Mouse (Mus musculus): Measurements from ENCODE around the gene Ankrd6. TPM values are rescaled to one million over a fixed set of nuclear protein-coding genes. Genes with fewer than 3 reads are reported as not detected.

Gene Ankrd6
- total and polyA plus RNA-seq, 3 experiments: 1.1 to 1.8 TPM; not detected in 1

GRCm38 (mm10) chr4:32817478-32817877, 133.2 kb downstream of the Ankrd6 start:
- Histone ChIP-seq H3K36me3 (ENCODE audit: control insufficient read depth in 1 of 2, insufficient read depth in 2 of 2, low read length in 2 of 2) (no peaks in the 10 kb centered on the region), H3K9ac (ENCODE audit: control insufficient read depth, low read depth, low read length, poor library complexity, severe bottlenecking) (no peak overlapping the region), H3K79me2 (ENCODE audit: control insufficient read depth, insufficient read depth, low read length, poor library complexity) (no peaks in the 10 kb centered on the region), H3K4me1 (ENCODE audit: control insufficient read depth in 1 of 2, insufficient read depth in 2 of 2, low read length in 2 of 2) (no peaks in the 10 kb centered on the region), H3K9me3 (replicated peaks; ENCODE audit: insufficient read depth, low read length) (no peaks in the 10 kb centered on the region), H3K4me3 (ENCODE audit: control insufficient read depth in 1 of 2, insufficient read depth in 1 of 2, low read depth in 2 of 2, low read length in 2 of 2) (no peak overlapping the region), H3K27me3 (ENCODE audit: control insufficient read depth in 1 of 2, insufficient read depth in 2 of 2, low read length in 2 of 2) (no peaks in the 10 kb centered on the region), H3K27ac (ENCODE audit: control insufficient read depth, low read depth, low read length) (no peak overlapping the region)
- TF ChIP-seq NRF1 (IDR thresholded peaks at IDR 0.05; ENCODE audit: insufficient read depth, low read depth, low read length, poor library complexity, severe bottlenecking): no peak
- no peak for TF ChIP-seq KAT2A (conservative IDR thresholded peaks at IDR 0.05; ENCODE audit: low read depth, low read length)
- no peak for TF ChIP-seq USF1 (IDR thresholded peaks at IDR 0.05; ENCODE audit: low read depth, low read length)
- TF ChIP-seq ELF1 (IDR thresholded peaks at IDR 0.05; ENCODE audit: low read depth, low read length): no peak
- no peak for TF ChIP-seq GABPA (IDR thresholded peaks at IDR 0.05; ENCODE audit: low read depth, low read length)
- no peak for TF ChIP-seq JUND (IDR thresholded peaks at IDR 0.05; ENCODE audit: low read depth, low read length)
- no peak for TF ChIP-seq TCF12 (IDR thresholded peaks at IDR 0.05; ENCODE audit: low read depth, low read length)
- TF ChIP-seq BHLHE40 (IDR thresholded peaks at IDR 0.05; ENCODE audit: borderline replicate concordance, low read depth, low read length): no peak
- TF ChIP-seq TAL1 (IDR thresholded peaks at IDR 0.05; ENCODE audit: low read length): no peak
- no peak for TF ChIP-seq CTCF (IDR thresholded peaks at IDR 0.05 in 2 of 3, conservative IDR thresholded peaks at IDR 0.05 in 1 of 3; ENCODE audit: control insufficient read depth in 1 of 3, insufficient read depth in 1 of 3, low read depth in 2 of 3, low read length in 3 of 3, poor library complexity in 1 of 3, severe bottlenecking in 1 of 3)
- TF ChIP-seq MAZ (IDR thresholded peaks at IDR 0.05; ENCODE audit: low read depth, low read length): no peak
- TF ChIP-seq ZC3H11A (IDR thresholded peaks at IDR 0.05; ENCODE audit: low read depth, low read length): no peak
- TF ChIP-seq NELFE (IDR thresholded peaks at IDR 0.05; ENCODE audit: low read depth, low read length): no peak
- TF ChIP-seq GATA1 (IDR thresholded peaks at IDR 0.05; ENCODE audit: low read depth, low read length): no peak
- no peak for TF ChIP-seq SMC3 (IDR thresholded peaks at IDR 0.05; ENCODE audit: low read depth, low read length)
- TF ChIP-seq ZNF384 (IDR thresholded peaks at IDR 0.05; ENCODE audit: low read depth, low read length): no peak
- no peak for TF ChIP-seq MYC (IDR thresholded peaks at IDR 0.05; ENCODE audit: low read depth, low read length)
- no peak for TF ChIP-seq ZKSCAN1 (IDR thresholded peaks at IDR 0.05; ENCODE audit: low read depth, low read length)
- no peak for TF ChIP-seq TBP (IDR thresholded peaks at IDR 0.05; ENCODE audit: low read depth, low read length)
- TF ChIP-seq MEF2A (IDR thresholded peaks at IDR 0.05; ENCODE audit: extremely low read depth, insufficient replicate concordance, low read depth, low read length, poor library complexity, severe bottlenecking): no peak
- peak; percentile 32 for DNase-seq (ENCODE audit: low read depth, low spot score)

DNA sequence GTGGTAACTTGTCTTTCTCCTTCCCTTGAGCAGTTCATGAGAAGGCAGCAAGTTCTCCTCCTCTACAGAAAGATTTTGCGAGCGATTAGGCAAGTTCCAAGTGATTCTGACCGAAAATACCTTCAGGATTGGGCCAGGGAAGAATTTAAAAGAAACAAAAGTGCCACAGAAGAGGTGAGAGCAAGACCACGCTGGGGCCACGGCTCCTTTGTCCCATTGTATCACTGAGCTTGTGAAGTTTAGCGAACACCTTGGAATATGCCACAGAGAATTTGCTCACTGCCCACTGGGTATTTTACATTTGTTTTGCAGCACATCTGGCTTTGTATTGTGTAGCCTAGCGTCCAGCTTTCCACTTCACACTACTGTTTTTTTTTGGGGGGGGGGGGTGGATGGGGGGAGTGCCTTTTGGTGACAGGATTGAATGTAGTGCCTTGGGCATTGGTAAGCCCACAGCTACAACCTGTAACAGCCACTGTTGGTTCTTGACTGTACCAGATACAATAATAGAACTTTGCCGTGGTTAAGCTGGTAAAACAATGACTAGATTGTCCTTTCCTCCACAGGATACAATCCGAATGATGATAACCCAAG, 150.0 kb downstream of the Ankrd6 start:
- peaks cover 0 to 5% of the 10 kb centered on the region in 2 experiments; a peak in 2 of 4 replicates for H3K4me1 ChIP-seq (ENCODE audit: control insufficient read depth in 1 of 2, insufficient read depth in 2 of 2, low read length in 2 of 2)
- peak overlapping the region; percentile 91 for H3K27ac ChIP-seq (ENCODE audit: control insufficient read depth, low read depth, low read length)
- peak overlapping the region; percentile 92 for H3K9ac ChIP-seq (ENCODE audit: control insufficient read depth, low read depth, low read length, poor library complexity, severe bottlenecking)
- no peaks in the 10 kb centered on the region; the same call in 1 of the 2 replicates for H3K79me2 ChIP-seq (ENCODE audit: control insufficient read depth, insufficient read depth, low read length, poor library complexity)
- H3K4me3 ChIP-seq (ENCODE audit: control insufficient read depth in 1 of 2, insufficient read depth in 1 of 2, low read depth in 2 of 2, low read length in 2 of 2): peak overlapping the region; percentile 69 to 83
- H3K27me3 ChIP-seq (ENCODE audit: control insufficient read depth in 1 of 2, insufficient read depth in 2 of 2, low read length in 2 of 2): no peaks in the 10 kb centered on the region
- TF ChIP-seq MEF2A (IDR thresholded peaks at IDR 0.05; ENCODE audit: extremely low read depth, insufficient replicate concordance, low read depth, low read length, poor library complexity, severe bottlenecking) (no peak), GABPA (IDR thresholded peaks at IDR 0.05; ENCODE audit: low read depth, low read length) (no peak), ZMIZ1 (IDR thresholded peaks at IDR 0.05; ENCODE audit: low read depth, low read length) (no peak), CTCF (IDR thresholded peaks at IDR 0.05 in 2 of 3, conservative IDR thresholded peaks at IDR 0.05 in 1 of 3; ENCODE audit: control insufficient read depth in 1 of 3, insufficient read depth in 1 of 3, low read depth in 2 of 3, low read length in 3 of 3, poor library complexity in 1 of 3, severe bottlenecking in 1 of 3) (no peak), MAFK (IDR thresholded peaks at IDR 0.05; ENCODE audit: borderline replicate concordance, low read depth, low read length) (no peak), TAL1 (IDR thresholded peaks at IDR 0.05; ENCODE audit: low read length) (no peak), POLR2AphosphoS2 (IDR thresholded peaks at IDR 0.05; ENCODE audit: low read length) (no peak), BHLHE40 (IDR thresholded peaks at IDR 0.05; ENCODE audit: borderline replicate concordance, low read depth, low read length) (no peak), TBP (IDR thresholded peaks at IDR 0.05; ENCODE audit: low read depth, low read length) (no peak), MXI1 (IDR thresholded peaks at IDR 0.05; ENCODE audit: low read depth, low read length) (no peak), TCF12 (IDR thresholded peaks at IDR 0.05; ENCODE audit: low read depth, low read length) (no peak), POLR2A (IDR thresholded peaks at IDR 0.05; ENCODE audit: control insufficient read depth in 1 of 2, insufficient read depth in 1 of 2, low read depth in 1 of 2, low read length in 2 of 2, poor library complexity in 1 of 2) (no peak), RCOR1 (IDR thresholded peaks at IDR 0.05; ENCODE audit: low read depth, low read length) (no peak)
- DNase-seq (ENCODE audit: low read depth, low spot score): no peak
- H3K36me3 ChIP-seq (ENCODE audit: control insufficient read depth in 1 of 2, insufficient read depth in 2 of 2, low read length in 2 of 2): peaks cover 0 to 5% of the 10 kb centered on the region in 2 experiments; a peak in 2 of 4 replicates
- no peaks in the 10 kb centered on the region for H3K9me3 ChIP-seq (replicated peaks; ENCODE audit: insufficient read depth, low read length)
